Mouse (Mus musculus): ENCODE measurements at regions not wholly inside any gene's neighbourhood (a gene's known extent, or its start where the extent isn't known, plus 50 kb on each side); places are given as distances from the start of the nearest gene placed in this dataset.

- no peak for DNase-seq (ENCODE audit: low read depth, low spot score)
Observed at GRCm38 (mm10) chr3:35027898-35028297, 377.7 kb downstream of the Sox2 start.

GRCm38 (mm10) chr3:35029924-35030323, 379.7 kb downstream of the Sox2 start:
- DNase-seq (ENCODE audit: low read depth, low spot score) = no peak

- DNase-seq (ENCODE audit: low read depth, low spot score) = no peak
Observed at GRCm38 (mm10) chr3:35033587-35033986, 383.4 kb downstream of the Sox2 start.

- DNase-seq (ENCODE audit: low read depth, low spot score) = no peak
Observed at GRCm38 (mm10) chr3:35035234-35035633, 385.0 kb downstream of the Sox2 start.

GRCm38 (mm10) chr3:35043705-35044104, 393.5 kb downstream of the Sox2 start:
- DNase-seq (ENCODE audit: low read depth, low spot score) = no peak

- DNase-seq (ENCODE audit: low read depth, low spot score) = no peak
Observed at GRCm38 (mm10) chr3:35059438-35059837, 409.2 kb downstream of the Sox2 start.

GRCm38 (mm10) chr3:35060042-35060441, 409.8 kb downstream of the Sox2 start:
- DNase-seq (ENCODE audit: low read depth, low spot score) = no peak

- DNase-seq (ENCODE audit: low read depth, low spot score) = no peak
Observed at GRCm38 (mm10) chr3:35066824-35067223, 416.6 kb downstream of the Sox2 start.

GRCm38 (mm10) chr3:35068586-35068985, 418.4 kb downstream of the Sox2 start:
- no peak for DNase-seq (ENCODE audit: low read depth, low spot score)

- DNase-seq (ENCODE audit: low read depth, low spot score) = no peak
Observed at GRCm38 (mm10) chr3:35071046-35071445, 420.8 kb downstream of the Sox2 start.

- no peak for DNase-seq (ENCODE audit: low read depth, low spot score)
Observed at GRCm38 (mm10) chr3:35079887-35080286, 429.7 kb downstream of the Sox2 start.

- no peak for DNase-seq (ENCODE audit: low read depth, low spot score)
Observed at GRCm38 (mm10) chr3:35084091-35084867, 434.1 kb downstream of the Sox2 start.

- no peak for DNase-seq (ENCODE audit: low read depth, low spot score)
Observed at GRCm38 (mm10) chr3:35088241-35089080, 438.3 kb downstream of the Sox2 start.

- no peak for DNase-seq (ENCODE audit: low read depth, low spot score)
Observed at GRCm38 (mm10) chr3:35090496-35091133, 440.4 kb downstream of the Sox2 start.

GRCm38 (mm10) chr3:35093001-35093400, 442.8 kb downstream of the Sox2 start:
- no peak for DNase-seq (ENCODE audit: low read depth, low spot score)

- no peak for DNase-seq (ENCODE audit: low read depth, low spot score)
Observed at GRCm38 (mm10) chr3:35095221-35095620, 445.0 kb downstream of the Sox2 start.

- no peak for DNase-seq (ENCODE audit: low read depth, low spot score)
Observed at GRCm38 (mm10) chr3:35096381-35096780, 446.2 kb downstream of the Sox2 start.

- no peak for DNase-seq (ENCODE audit: low read depth, low spot score)
Observed at GRCm38 (mm10) chr3:35097766-35098165, 447.6 kb downstream of the Sox2 start.

- no peak for DNase-seq (ENCODE audit: low read depth, low spot score)
Observed at GRCm38 (mm10) chr3:35099226-35099625, 449.0 kb downstream of the Sox2 start.

- DNase-seq (ENCODE audit: low read depth, low spot score) = no peak
Observed at GRCm38 (mm10) chr3:35099876-35100420, 449.7 kb downstream of the Sox2 start.

GRCm38 (mm10) chr3:35101286-35101685, 451.1 kb downstream of the Sox2 start:
- DNase-seq (ENCODE audit: low read depth, low spot score) = no peak

GRCm38 (mm10) chr3:35101951-35102350, 451.7 kb downstream of the Sox2 start:
- no peak for DNase-seq (ENCODE audit: low read depth, low spot score)
